Mouse (Mus musculus): ENCODE data around the gene Zfp39. TPM values are rescaled to one million over a fixed set of nuclear protein-coding genes. Genes with fewer than 3 reads are reported as not detected.

Zfp39 gene
- polyA plus RNA-seq, 1 experiment from 2014 or later: 4.9 TPM

DNA sequence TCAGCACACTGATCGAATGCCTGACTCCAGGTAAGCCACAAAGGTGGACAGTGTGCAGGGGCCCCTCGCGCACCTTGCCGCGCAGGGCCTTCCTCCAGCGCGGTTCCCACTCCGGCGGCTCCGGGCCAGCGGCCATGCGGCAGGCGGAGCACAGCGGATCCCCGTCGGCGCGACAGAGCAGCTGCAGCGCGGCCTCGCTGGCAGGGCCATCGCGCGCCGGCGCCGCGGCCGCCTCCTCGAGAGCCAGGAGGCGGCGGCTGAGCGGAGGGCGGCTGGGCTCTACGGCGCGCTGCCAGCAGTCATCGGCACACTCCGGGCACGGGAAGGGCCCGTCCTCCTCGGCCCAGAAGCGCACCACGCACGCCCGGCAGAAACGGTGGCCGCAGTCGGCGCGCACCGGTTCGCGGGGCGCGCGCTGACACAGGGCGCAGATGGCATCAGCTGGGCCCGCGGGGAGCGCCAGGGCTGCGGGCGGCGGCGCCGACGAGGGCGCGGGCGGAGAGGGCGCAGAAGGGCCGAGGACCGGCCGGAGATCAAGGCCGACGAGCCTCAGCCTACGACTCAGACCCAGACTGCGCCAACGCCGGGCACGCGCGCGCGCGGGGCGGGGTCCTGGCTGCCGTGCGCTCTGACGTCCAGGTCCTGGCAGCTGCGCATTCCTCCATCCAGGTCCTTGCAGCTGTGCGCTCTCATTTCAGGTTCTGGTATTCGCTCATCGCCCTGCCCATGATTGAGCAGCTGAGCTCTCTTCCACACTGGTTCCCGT is 34.5 kb upstream of the Zfp39 start, which contains the start of gene Rnf187:
Gene Rnf187, minus strand, starts transcription at position 595 of the 766 bp plus-strand sequence.
- WGBS: under 1% methylated on average over 95 of the region's 95 CpGs

DNA sequence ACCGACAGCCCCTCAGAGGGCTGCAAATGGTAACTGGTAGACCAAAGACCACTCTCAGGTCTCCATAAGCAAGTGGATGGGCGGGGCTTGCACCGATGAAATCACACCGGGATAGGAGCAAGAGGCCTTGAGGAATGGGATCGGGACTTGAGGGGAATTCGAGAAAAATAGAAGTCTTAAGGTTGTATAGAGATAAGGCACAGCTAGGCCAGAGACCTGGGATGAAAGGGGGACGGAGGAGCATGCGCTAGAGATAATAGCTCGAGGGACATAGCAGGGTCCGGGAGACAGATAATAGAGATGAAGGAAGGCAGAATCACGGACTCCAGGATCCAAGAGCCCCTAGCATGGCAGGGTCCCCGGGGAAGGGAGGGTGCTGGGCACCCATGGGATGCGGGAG is 33.9 kb upstream of the Zfp39 start:
- no peaks in the 10 kb centered on the region for H3K9me3 ChIP-seq
- peaks cover 40% of the 10 kb centered on the region for H3K36me3 ChIP-seq
- peak overlapping the region; percentile 94 for H3K4me3 ChIP-seq (replicated peaks)
- no peaks in the 10 kb centered on the region; the same call in 1 of the 2 replicates for H3K27me3 ChIP-seq
- peak overlapping the region; percentile 97 for H3K9ac ChIP-seq (replicated peaks)
- peak overlapping the region; percentile 93 for H3K27ac ChIP-seq
- peaks cover 16% of the 10 kb centered on the region for H3K4me1 ChIP-seq (replicated peaks)
- ATAC-seq (ENCODE audit: insufficient number of reproducible peaks, insufficient read depth, low FRiP score, low TSS enrichment, low read depth): 0 out of 2 replicates have a peak, but pooled peaks have one; percentile 11
- H3K4me2 ChIP-seq: peak overlapping the region; percentile 92
- WGBS: 1% methylated on average over 13 of the region's 13 CpGs

More for the DNA sequence above, 34.5 kb upstream of the Zfp39 start, which contains the start of gene Rnf187:
- peak within 1 kb of the TSS; percentile 92 for H3K4me2 ChIP-seq
- peaks cover 34% of the 10 kb centered on the region for H3K36me3 ChIP-seq
- peak; percentile 95 for ATAC-seq (ENCODE audit: insufficient number of reproducible peaks, insufficient read depth, low FRiP score, low TSS enrichment, low read depth)
- peaks cover 4% of the 10 kb centered on the region; the same call in 1 of the 2 replicates for H3K27me3 ChIP-seq
- H3K4me1 ChIP-seq (replicated peaks): peaks cover 16% of the 10 kb centered on the region
- H3K9ac ChIP-seq (replicated peaks): peak within 1 kb of the TSS; percentile 97
- H3K4me3 ChIP-seq (replicated peaks): peak within 1 kb of the TSS; percentile 94
- H3K9me3 ChIP-seq: no peaks in the 10 kb centered on the region
- peak within 1 kb of the TSS; percentile 93 for H3K27ac ChIP-seq

DNA sequence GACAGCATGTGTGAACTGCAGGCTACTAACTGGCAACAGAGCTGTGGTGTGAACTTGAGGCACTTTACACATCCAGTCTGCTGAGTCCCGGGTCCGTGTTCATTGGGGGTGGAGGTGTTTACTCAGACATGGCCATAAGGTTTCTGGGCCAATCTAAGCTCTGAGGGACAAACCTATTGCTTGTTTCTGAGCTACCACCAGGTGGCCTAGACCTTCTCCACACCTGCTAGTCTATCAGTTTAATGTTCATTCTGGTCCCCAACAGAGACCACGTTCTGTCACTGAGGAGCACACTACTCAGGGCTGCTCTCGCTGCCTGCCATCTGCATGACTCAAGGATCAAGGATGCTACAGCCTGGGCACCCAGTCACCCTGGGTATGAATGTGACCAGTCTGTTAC is 27.6 kb upstream of the Zfp39 start:
- Histone ChIP-seq H3K4me3 (replicated peaks) (no peak overlapping the region), H3K4me1 (replicated peaks) (peaks cover 3% of the 10 kb centered on the region; the same call in 1 of the 2 replicates), H3K9me3 (no peaks in the 10 kb centered on the region), H3K27me3 (no peaks in the 10 kb centered on the region), H3K36me3 (peaks cover 55% of the 10 kb centered on the region), H3K27ac (no peak overlapping the region), H3K4me2 (no peak overlapping the region), H3K9ac (replicated peaks) (no peak overlapping the region)
- WGBS: 73% methylated on average over 4 of the region's 4 CpGs
- ATAC-seq (ENCODE audit: insufficient number of reproducible peaks, insufficient read depth, low FRiP score, low TSS enrichment, low read depth): no peak

DNA sequence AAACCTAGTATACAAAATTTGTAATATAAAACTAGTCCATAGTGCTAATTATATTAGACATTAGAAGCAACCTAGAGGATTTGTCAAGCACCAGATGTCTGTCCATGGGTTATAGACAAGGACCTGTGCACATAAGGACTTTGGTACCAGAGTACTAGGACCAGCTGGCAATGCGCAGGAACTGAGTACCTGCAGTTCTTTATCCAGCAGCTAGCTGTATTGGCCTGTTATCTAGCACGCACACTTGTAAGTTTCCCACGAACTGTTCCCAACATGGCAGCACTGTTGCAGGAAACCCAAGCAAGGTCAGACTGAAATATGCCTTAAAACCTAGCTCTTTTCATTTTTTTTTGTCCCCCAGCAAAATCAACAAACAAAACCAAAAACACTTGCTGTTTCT is 26.2 kb upstream of the Zfp39 start:
- Histone ChIP-seq H3K4me2 (no peak overlapping the region), H3K4me1 (replicated peaks) (0 out of 2 replicates have a peak, but pooled peaks cover 2% of the 10 kb centered on the region), H3K27me3 (no peaks in the 10 kb centered on the region), H3K27ac (no peak overlapping the region), H3K9me3 (no peaks in the 10 kb centered on the region), H3K4me3 (replicated peaks) (no peak overlapping the region), H3K36me3 (peaks cover 44% of the 10 kb centered on the region), H3K9ac (replicated peaks) (no peak overlapping the region)
- WGBS: 91% methylated on average over 3 of the region's 3 CpGs
- no peak for ATAC-seq (ENCODE audit: insufficient number of reproducible peaks, insufficient read depth, low FRiP score, low TSS enrichment, low read depth)

DNA sequence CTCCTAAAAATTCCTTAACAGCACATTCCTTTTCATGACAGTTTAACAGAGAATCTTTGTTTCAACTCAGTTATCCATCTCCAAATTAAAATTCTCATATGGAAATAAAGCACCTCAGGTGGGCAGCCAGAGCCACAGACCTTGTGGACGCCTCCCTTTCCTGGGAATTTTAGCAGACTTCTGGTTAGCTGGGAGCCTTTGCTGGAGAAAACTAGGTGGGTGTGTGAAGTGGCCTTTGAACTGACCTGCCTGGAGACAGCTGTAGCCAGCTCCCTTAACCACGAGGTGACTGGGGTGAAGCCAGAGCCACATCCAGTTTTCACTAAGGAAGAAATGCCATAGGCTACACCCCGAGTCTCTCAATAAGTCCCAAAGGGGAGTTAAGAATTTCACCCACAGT is 25.6 kb upstream of the Zfp39 start:
- Histone ChIP-seq H3K4me1 (replicated peaks) (0 out of 2 replicates have a peak, but pooled peaks cover 2% of the 10 kb centered on the region), H3K27me3 (no peaks in the 10 kb centered on the region), H3K36me3 (peaks cover 39% of the 10 kb centered on the region), H3K4me2 (no peak overlapping the region), H3K27ac (no peak overlapping the region), H3K9me3 (no peaks in the 10 kb centered on the region), H3K4me3 (replicated peaks) (no peak overlapping the region), H3K9ac (replicated peaks) (no peak overlapping the region)
- WGBS: 51% methylated on average over 3 of the region's 3 CpGs
- no peak for ATAC-seq (ENCODE audit: insufficient number of reproducible peaks, insufficient read depth, low FRiP score, low TSS enrichment, low read depth)

DNA sequence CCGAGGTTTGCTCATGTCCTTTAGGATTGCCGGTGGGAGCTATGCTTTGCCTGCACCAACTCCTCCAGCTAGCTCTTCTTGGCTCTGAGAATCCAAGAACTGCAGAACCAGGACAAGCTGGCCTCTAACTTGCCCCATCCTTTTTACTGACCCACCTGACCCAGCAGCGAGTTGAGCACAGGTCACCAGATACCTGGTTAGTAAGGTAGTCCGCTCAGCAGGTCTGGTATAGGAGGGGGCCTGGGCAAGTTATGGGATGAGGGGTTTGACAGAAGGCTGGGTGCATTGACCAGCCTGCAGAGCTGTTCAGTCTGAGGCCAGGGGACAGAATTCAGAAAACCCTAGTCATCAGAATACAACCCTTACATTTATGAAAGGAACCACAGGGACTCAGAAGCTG is 25.0 kb upstream of the Zfp39 start:
- WGBS: 75% methylated on average over 4 of the region's 4 CpGs

DNA sequence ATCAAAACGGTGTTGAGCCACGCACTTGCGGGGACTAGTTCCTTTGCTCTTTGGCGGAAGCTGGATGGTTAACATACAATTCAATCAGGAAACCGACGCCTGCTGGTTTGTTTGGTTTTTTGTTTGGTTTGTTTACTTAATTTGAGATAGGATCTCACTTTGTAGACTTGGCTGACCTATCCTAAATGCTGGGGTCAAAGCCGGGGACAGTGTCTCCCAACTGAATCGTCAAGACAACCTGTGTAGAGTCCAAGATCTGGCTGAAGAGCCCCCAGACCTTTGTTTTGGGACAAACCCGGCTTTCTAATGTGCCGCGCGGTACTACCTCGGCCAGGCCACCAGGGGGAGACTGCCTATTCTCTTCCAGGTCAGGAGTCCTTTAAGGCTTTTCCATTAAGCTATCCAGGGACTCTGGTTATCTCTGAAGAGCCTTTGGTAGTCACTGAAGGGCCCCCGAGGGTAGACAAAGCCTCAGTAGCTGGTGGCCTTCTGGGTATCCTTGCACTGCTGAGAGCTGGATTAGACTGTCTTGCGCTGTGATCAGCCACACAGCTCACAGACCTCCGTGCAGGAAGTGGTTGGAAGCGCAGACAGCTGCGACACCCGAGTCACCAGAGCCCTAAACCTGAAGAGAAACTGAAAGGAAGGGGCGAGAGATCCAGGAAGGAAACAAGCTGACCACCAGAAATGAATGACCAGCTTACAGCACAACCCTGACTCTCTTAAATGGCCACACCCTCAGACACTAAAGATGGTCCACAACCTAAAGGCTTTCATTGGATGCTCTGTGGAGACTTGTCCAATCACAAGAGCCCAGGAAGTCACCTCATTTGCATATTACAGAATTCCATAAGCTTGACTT is 24.0 kb upstream of the Zfp39 start:
- Histone ChIP-seq H3K27me3 (0 out of 2 replicates have a peak, but pooled peaks cover under 1% of the 10 kb centered on the region), H3K27ac (no peak overlapping the region), H3K4me1 (replicated peaks) (0 out of 2 replicates have a peak, but pooled peaks cover 2% of the 10 kb centered on the region), H3K4me2 (peak overlapping the region; percentile 24), H3K36me3 (peaks cover 23% of the 10 kb centered on the region), H3K4me3 (replicated peaks) (peak overlapping the region; percentile 15; the same call in 1 of the 2 replicates), H3K9ac (replicated peaks) (no peak overlapping the region), H3K9me3 (no peaks in the 10 kb centered on the region)
- WGBS: 34% methylated on average over 20 of the region's 20 CpGs
- no peak for ATAC-seq (ENCODE audit: insufficient number of reproducible peaks, insufficient read depth, low FRiP score, low TSS enrichment, low read depth)

More for the DNA sequence above, 25.0 kb upstream of the Zfp39 start:
- Histone ChIP-seq H3K4me2 (no peak overlapping the region), H3K9ac (replicated peaks) (no peak overlapping the region), H3K9me3 (no peaks in the 10 kb centered on the region), H3K36me3 (peaks cover 33% of the 10 kb centered on the region), H3K27ac (no peak overlapping the region), H3K27me3 (no peaks in the 10 kb centered on the region), H3K4me3 (replicated peaks) (no peak overlapping the region), H3K4me1 (replicated peaks) (0 out of 2 replicates have a peak, but pooled peaks cover 2% of the 10 kb centered on the region)
- ATAC-seq (ENCODE audit: insufficient number of reproducible peaks, insufficient read depth, low FRiP score, low TSS enrichment, low read depth): no peak

DNA sequence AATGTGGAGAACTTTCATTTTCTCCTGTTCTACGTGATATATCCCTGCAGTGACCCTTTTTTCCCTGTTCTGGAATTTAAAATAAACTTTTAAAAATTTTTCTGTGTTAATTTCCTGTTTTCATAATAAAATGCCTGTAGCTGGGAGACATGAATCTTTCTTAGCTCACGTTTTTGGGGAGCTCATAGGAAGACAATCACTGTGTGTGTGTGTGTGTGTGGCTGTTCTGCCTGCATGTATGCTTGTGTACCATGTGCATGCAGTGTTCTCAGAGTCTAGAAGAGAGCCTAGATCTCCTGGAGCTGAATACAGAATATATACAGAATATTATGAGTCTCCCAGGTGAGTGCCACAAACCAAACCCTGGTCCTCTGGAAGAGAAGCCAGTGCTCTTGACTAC is 23.0 kb upstream of the Zfp39 start:
- H3K9me3 ChIP-seq: no peaks in the 10 kb centered on the region
- no peak overlapping the region for H3K4me2 ChIP-seq
- 0 out of 2 replicates have a peak, but pooled peaks cover 4% of the 10 kb centered on the region for H3K27me3 ChIP-seq
- no peak overlapping the region for H3K4me3 ChIP-seq (replicated peaks)
- peaks cover 13% of the 10 kb centered on the region for H3K36me3 ChIP-seq
- no peak for ATAC-seq (ENCODE audit: insufficient number of reproducible peaks, insufficient read depth, low FRiP score, low TSS enrichment, low read depth)
- no peak overlapping the region for H3K27ac ChIP-seq
- H3K9ac ChIP-seq (replicated peaks): no peak overlapping the region
- 0 out of 2 replicates have a peak, but pooled peaks cover 2% of the 10 kb centered on the region for H3K4me1 ChIP-seq (replicated peaks)
- 73% methylated on average over 2 of the region's 2 CpGs for WGBS

DNA sequence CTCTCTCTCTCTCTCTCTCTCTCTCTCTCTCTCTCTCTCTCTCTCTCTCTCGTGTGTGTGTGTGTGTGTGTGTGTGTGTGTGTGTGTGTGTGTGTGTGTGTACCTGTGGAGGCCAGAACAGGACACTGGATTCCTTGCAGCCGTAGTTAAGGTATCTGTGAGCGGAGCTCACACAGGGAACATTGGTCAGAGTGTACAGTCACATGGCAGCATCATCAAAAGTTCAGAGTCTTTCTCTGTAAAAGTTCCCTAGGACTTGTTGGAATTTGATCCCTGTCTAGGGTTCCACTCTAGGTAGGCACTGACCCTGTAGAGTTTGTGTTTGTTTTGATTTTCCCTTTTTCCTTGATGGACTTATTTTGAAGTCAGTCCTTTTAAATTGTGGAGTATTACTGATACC is 22.6 kb upstream of the Zfp39 start:
- Histone ChIP-seq H3K4me1 (replicated peaks) (0 out of 2 replicates have a peak, but pooled peaks cover 2% of the 10 kb centered on the region), H3K36me3 (peaks cover 9% of the 10 kb centered on the region), H3K4me3 (replicated peaks) (no peak overlapping the region), H3K27ac (no peak overlapping the region), H3K9me3 (no peaks in the 10 kb centered on the region), H3K9ac (replicated peaks) (no peak overlapping the region), H3K27me3 (0 out of 2 replicates have a peak, but pooled peaks cover 4% of the 10 kb centered on the region), H3K4me2 (no peak overlapping the region)
- WGBS: 96% methylated on average over 2 of the region's 3 CpGs
- ATAC-seq (ENCODE audit: insufficient number of reproducible peaks, insufficient read depth, low FRiP score, low TSS enrichment, low read depth): no peak

DNA sequence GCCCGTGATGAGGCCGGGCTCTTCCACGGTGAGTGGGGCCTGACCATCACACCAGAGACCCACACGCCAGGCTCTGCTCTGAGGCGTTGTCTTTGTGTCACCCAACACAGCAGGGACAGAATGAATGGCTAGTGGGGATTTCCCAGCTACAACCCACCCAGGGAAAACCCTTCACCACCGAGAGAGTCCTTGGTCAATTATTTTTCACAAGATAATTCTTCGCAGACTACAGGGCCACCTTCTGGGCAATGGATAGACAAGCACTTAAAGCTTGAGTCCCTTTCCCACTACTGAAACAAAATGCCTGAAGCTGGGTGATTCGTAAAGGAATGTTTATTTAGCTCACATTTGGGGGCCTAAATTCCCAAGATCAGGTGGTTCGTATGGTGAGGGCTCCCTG is 18.4 kb upstream of the Zfp39 start:
- ATAC-seq (ENCODE audit: insufficient number of reproducible peaks, insufficient read depth, low FRiP score, low TSS enrichment, low read depth): no peak
- 85% methylated on average over 9 of the region's 9 CpGs for WGBS
- H3K4me2 ChIP-seq: no peak overlapping the region
- H3K36me3 ChIP-seq: no peaks in the 10 kb centered on the region
- no peak overlapping the region for H3K4me3 ChIP-seq (replicated peaks)
- no peaks in the 10 kb centered on the region for H3K9me3 ChIP-seq
- no peak overlapping the region for H3K9ac ChIP-seq (replicated peaks)
- H3K27me3 ChIP-seq: peaks cover 4% of the 10 kb centered on the region; the same call in 1 of the 2 replicates
- peaks cover 3% of the 10 kb centered on the region; the same call in 1 of the 2 replicates for H3K4me1 ChIP-seq (replicated peaks)
- H3K27ac ChIP-seq: no peak overlapping the region

DNA sequence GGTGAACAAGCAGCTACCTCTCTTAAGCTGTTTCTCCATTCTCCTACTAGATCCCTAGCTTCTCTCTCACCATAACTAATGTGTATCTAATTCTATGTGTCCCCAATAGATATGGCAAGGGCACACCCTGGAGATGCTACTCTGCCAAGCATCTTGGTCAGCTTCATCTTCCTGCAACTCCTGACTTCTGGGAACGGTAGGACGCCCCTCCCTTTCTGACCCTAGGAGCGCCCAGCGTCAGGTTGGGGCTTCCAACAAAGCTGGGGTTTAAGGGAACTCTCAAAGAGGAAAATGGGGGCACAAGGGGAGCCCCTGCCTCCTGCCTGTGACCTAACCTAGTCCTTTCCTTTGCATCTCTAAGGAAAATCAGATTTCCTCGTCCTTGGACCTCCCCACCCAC is 14.7 kb upstream of the Zfp39 start:
- Histone ChIP-seq H3K36me3 (no peaks in the 10 kb centered on the region), H3K27me3 (peaks cover 4% of the 10 kb centered on the region; the same call in 1 of the 2 replicates), H3K9me3 (no peaks in the 10 kb centered on the region), H3K9ac (replicated peaks) (no peak overlapping the region), H3K4me2 (no peak overlapping the region), H3K4me3 (replicated peaks) (no peak overlapping the region), H3K27ac (no peak overlapping the region), H3K4me1 (replicated peaks) (peaks cover 6% of the 10 kb centered on the region; the same call in 1 of the 2 replicates)
- no peak for ATAC-seq (ENCODE audit: insufficient number of reproducible peaks, insufficient read depth, low FRiP score, low TSS enrichment, low read depth)
- WGBS: 73% methylated on average over 5 of the region's 5 CpGs

All from limb, embryonic 12.5 days (tissue).